Mouse (Mus musculus) kidney, postnatal 0 days (tissue): ENCODE results near the gene Rere. TPM values are rescaled to one million over a fixed set of nuclear protein-coding genes. Genes with fewer than 3 reads are reported as not detected.

ENCODE experiments used
- ATAC-seq: fragments of 200-750 bp; cut with Nextera tagmentation; replicated peaks from 2 replicates; pipeline ENCODE4 v1.8.0; 2017; ENCODE audit warnings: low read depth, moderate number of reproducible peaks, moderate TSS enrichment, moderate library complexity; ENCODE audit not compliant: low FRiP score
- DNase-seq: peaks from one replicate; pipeline ENCODE4 v3.0.0-alpha.2; 2016; ENCODE audit warnings: low spot score
- H3K27ac ChIP-seq: fragments of 300-500 bp; sonication (generic); 2 replicates; pipeline ENCODE4 v1.5.1; 2014; ENCODE audit warnings: mild to moderate bottlenecking
- H3K27me3 ChIP-seq: fragments of 300-500 bp; sonication (generic); 2 replicates; pipeline ENCODE4 v1.6.1; 2014; ENCODE audit warnings: low read length, mixed read lengths; ENCODE audit not compliant: insufficient read depth
- H3K36me3 ChIP-seq: fragments of 300-500 bp; sonication (generic); 2 replicates; pipeline ENCODE4 v1.6.1; 2014; ENCODE audit warnings: low read length, mixed read lengths; ENCODE audit not compliant: insufficient read depth
- H3K4me1 ChIP-seq: fragments of 300-500 bp; sonication (generic); replicated peaks from 2 replicates; pipeline ENCODE4 v1.6.1; 2014; ENCODE audit warnings: antibody characterized with exemption, low read length, mixed read lengths; ENCODE audit not compliant: insufficient read depth
- H3K4me2 ChIP-seq: fragments of 300-500 bp; sonication (generic); 2 replicates; pipeline ENCODE4 v1.6.1; 2014; ENCODE audit warnings: mild to moderate bottlenecking, low read length, moderate library complexity, mixed read lengths
- H3K4me3 ChIP-seq: fragments of 300-500 bp; sonication (generic); replicated peaks from 2 replicates; pipeline ENCODE4 v1.5.1; 2014; ENCODE audit warnings: low read depth, low read length
- H3K9ac ChIP-seq: fragments of 300-500 bp; sonication (generic); 2 replicates; pipeline ENCODE4 v1.6.1; 2014; ENCODE audit warnings: low read depth, low read length
- H3K9me3 ChIP-seq: fragments of 300-500 bp; sonication (generic); replicated peaks from 2 replicates; pipeline ENCODE4 v1.6.1; 2016; ENCODE audit warnings: low read length, inconsistent platforms, mixed read lengths
- CTCF ChIP-seq: IDR thresholded peaks from 2 replicates; pipeline ENCODE4 v1.5.1; 2016; ENCODE audit warnings: antibody characterized with exemption, low read depth, mild to moderate bottlenecking, moderate library complexity
- WGBS: fragments of 180-500 bp; shearing (Covaris S2); extraction: QIAGEN DNeasy Blood & Tissue Kit; methylation state at CpG from one replicate; pipeline ENCODE4 v1.1.7; 2014; 5-methylcytosine and 5-hydroxymethylcytosine counted together
- polyA plus RNA-seq: library from polyadenylated mRNA; unstranded; fragments of >200 nt; fragmentation: Nextera tagmentation; extraction: Ambion mirVana; gene quantifications from 2 replicates; pipeline ENCODE4 v1.2.1, GENCODE M21; 2015

Gene Rere
- polyA plus RNA-seq, 1 experiment from 2014 or later, result 29.8 TPM

- peak; percentile 38; the same call in 1 of the 2 replicates for TF ChIP-seq CTCF
- no peak for DNase-seq
- Histone ChIP-seq H3K9me3 (no peaks in the 10 kb centered on the region), H3K36me3 (no peaks in the 10 kb centered on the region), H3K4me2 (no peak overlapping the region), H3K4me3 (no peak overlapping the region), H3K27ac (no peak overlapping the region), H3K9ac (no peak overlapping the region), H3K4me1 (0 out of 2 replicates have a peak, but pooled peaks cover 12% of the 10 kb centered on the region), H3K27me3 (no peaks in the 10 kb centered on the region)
- 73% methylated on average over 1 of the region's 1 CpGs for WGBS
- no peak for ATAC-seq
Observed at GRCm38 (mm10) chr4:150455750-150456149, 174.3 kb downstream of the Rere start.

- no peaks in the 10 kb centered on the region for H3K27me3 ChIP-seq
- H3K4me3 ChIP-seq, result no peak overlapping the region
- H3K4me1 ChIP-seq, result 0 out of 2 replicates have a peak, but pooled peaks cover 12% of the 10 kb centered on the region
- TF ChIP-seq CTCF, result no peak
- H3K36me3 ChIP-seq, result no peaks in the 10 kb centered on the region
- no peak overlapping the region for H3K27ac ChIP-seq
- DNase-seq (no peak), ATAC-seq (no peak; the same call in 1 of the 2 replicates)
- H3K9me3 ChIP-seq, result no peaks in the 10 kb centered on the region
- 45% methylated on average over 7 of the region's 7 CpGs for WGBS
- H3K4me2 ChIP-seq, result no peak overlapping the region
- no peak overlapping the region for H3K9ac ChIP-seq
Observed at GRCm38 (mm10) chr4:150456452-150456851, 175.0 kb downstream of the Rere start.

- H3K4me2 ChIP-seq, result no peak overlapping the region
Observed at GRCm38 (mm10) chr4:150456886-150457285, 175.4 kb downstream of the Rere start.

GRCm38 (mm10) chr4:150457353-150457752 lies 175.9 kb downstream of the Rere start:
- H3K4me1 ChIP-seq, result 0 out of 2 replicates have a peak, but pooled peaks cover 12% of the 10 kb centered on the region
- 51% methylated on average over 4 of the region's 4 CpGs for WGBS
- H3K4me2 ChIP-seq, result no peak overlapping the region
- no peak for TF ChIP-seq CTCF
- no peak for ATAC-seq
- no peaks in the 10 kb centered on the region for H3K27me3 ChIP-seq
- H3K4me3 ChIP-seq, result no peak overlapping the region
- no peaks in the 10 kb centered on the region for H3K9me3 ChIP-seq
- H3K27ac ChIP-seq, result 0 out of 2 replicates have a peak overlapping the region, but pooled peaks have one; percentile 37
- DNase-seq, result no peak
- no peak overlapping the region for H3K9ac ChIP-seq
- no peaks in the 10 kb centered on the region for H3K36me3 ChIP-seq

More at GRCm38 (mm10) chr4:150456886-150457285, 175.4 kb downstream of the Rere start:
- DNase-seq (no peak), ATAC-seq (no peak)
- H3K27me3 ChIP-seq, result no peaks in the 10 kb centered on the region
- H3K4me1 ChIP-seq, result 0 out of 2 replicates have a peak, but pooled peaks cover 12% of the 10 kb centered on the region
- 66% methylated on average over 2 of the region's 2 CpGs for WGBS
- H3K36me3 ChIP-seq, result no peaks in the 10 kb centered on the region
- TF ChIP-seq CTCF, result no peak
- H3K27ac ChIP-seq, result no peak overlapping the region
- no peaks in the 10 kb centered on the region for H3K9me3 ChIP-seq
- no peak overlapping the region for H3K9ac ChIP-seq
- H3K4me3 ChIP-seq, result no peak overlapping the region

GRCm38 (mm10) chr4:150457771-150458170 lies 176.3 kb downstream of the Rere start:
- DNase-seq, result no peak
- Histone ChIP-seq H3K27me3 (no peaks in the 10 kb centered on the region), H3K4me1 (0 out of 2 replicates have a peak, but pooled peaks cover 12% of the 10 kb centered on the region), H3K36me3 (no peaks in the 10 kb centered on the region), H3K9ac (no peak overlapping the region), H3K27ac (0 out of 2 replicates have a peak overlapping the region, but pooled peaks have one; percentile 37), H3K4me3 (no peak overlapping the region), H3K9me3 (no peaks in the 10 kb centered on the region), H3K4me2 (no peak overlapping the region)
- 54% methylated on average over 7 of the region's 7 CpGs for WGBS
- ATAC-seq, result no peak
- no peak for TF ChIP-seq CTCF

- WGBS, result 52% methylated on average over 6 of the region's 6 CpGs
Observed at GRCm38 (mm10) chr4:150459022-150459794, 177.8 kb downstream of the Rere start.

More at GRCm38 (mm10) chr4:150459022-150459794, 177.8 kb downstream of the Rere start:
- DNase-seq (no peak), ATAC-seq (no peak)
- Histone ChIP-seq H3K27me3 (no peaks in the 10 kb centered on the region), H3K36me3 (no peaks in the 10 kb centered on the region), H3K4me1 (0 out of 2 replicates have a peak, but pooled peaks cover 12% of the 10 kb centered on the region), H3K4me2 (no peak overlapping the region), H3K9me3 (no peaks in the 10 kb centered on the region), H3K4me3 (no peak overlapping the region), H3K9ac (no peak overlapping the region), H3K27ac (no peak overlapping the region; the same call in 1 of the 2 replicates)
- no peak for TF ChIP-seq CTCF
